Mouse (Mus musculus) limb, embryonic 15.5 days (tissue): ENCODE data around the gene Dpt. TPM values are rescaled to one million over a fixed set of nuclear protein-coding genes. Genes with fewer than 3 reads are reported as not detected.
"Not testable (repeated sequence)": the region's sequence is repeated elsewhere in the genome, so short reads cannot be mapped to it uniquely, and the experiment has no call there.

Source experiments
- ATAC-seq: fragments of 200-750 bp; cut with Nextera tagmentation; 2 replicates; pipeline ENCODE4 v1.8.0; 2017; ENCODE audit warnings: low read depth, moderate TSS enrichment; ENCODE audit not compliant: insufficient number of reproducible peaks, low FRiP score, low TSS enrichment
- H3K27ac ChIP-seq: fragments of 300-500 bp; sonication (generic); 2 replicates; pipeline ENCODE4 v1.5.1; 2015; ENCODE audit warnings: moderate library complexity, mild to moderate bottlenecking, inconsistent platforms
- H3K27me3 ChIP-seq: fragments of 300-500 bp; sonication (generic); 2 replicates; pipeline ENCODE4 v1.6.1; 2015; ENCODE audit warnings: inconsistent platforms
- H3K36me3 ChIP-seq: fragments of 300-500 bp; sonication (generic); 2 replicates; pipeline ENCODE4 v1.6.1; 2015; ENCODE audit warnings: inconsistent platforms
- H3K4me1 ChIP-seq: fragments of 300-500 bp; sonication (generic); 2 replicates; pipeline ENCODE4 v1.6.1; 2015; ENCODE audit warnings: inconsistent platforms
- H3K4me2 ChIP-seq: fragments of 300-500 bp; sonication (generic); 2 replicates; pipeline ENCODE4 v1.6.1; 2015; ENCODE audit warnings: mild to moderate bottlenecking, inconsistent platforms
- H3K4me3 ChIP-seq: fragments of 300-500 bp; sonication (generic); 2 replicates; pipeline ENCODE4 v1.5.1; 2015; ENCODE audit warnings: mild to moderate bottlenecking, inconsistent platforms
- H3K9ac ChIP-seq: fragments of 300-500 bp; sonication (generic); 2 replicates; pipeline ENCODE4 v1.6.1; 2015; ENCODE audit warnings: inconsistent platforms
- H3K9me3 ChIP-seq: fragments of 300-500 bp; sonication (generic); 2 replicates; pipeline ENCODE4 v1.6.1; 2016; ENCODE audit warnings: inconsistent platforms
- WGBS: fragments of 180-500 bp; shearing (Covaris S2); methylation state at CpG from one replicate; pipeline ENCODE4 v1.1.7; 2015; 5-methylcytosine and 5-hydroxymethylcytosine counted together
- polyA plus RNA-seq: library from polyadenylated mRNA; unstranded; fragments of >200 nt; fragmentation: Nextera tagmentation; extraction: Ambion mirVana; gene quantifications from 2 replicates; pipeline ENCODE4 v1.2.1, GENCODE M21; 2015

The Dpt gene
- polyA plus RNA-seq, 1 experiment from 2014 or later, result 78.9 TPM

DNA sequence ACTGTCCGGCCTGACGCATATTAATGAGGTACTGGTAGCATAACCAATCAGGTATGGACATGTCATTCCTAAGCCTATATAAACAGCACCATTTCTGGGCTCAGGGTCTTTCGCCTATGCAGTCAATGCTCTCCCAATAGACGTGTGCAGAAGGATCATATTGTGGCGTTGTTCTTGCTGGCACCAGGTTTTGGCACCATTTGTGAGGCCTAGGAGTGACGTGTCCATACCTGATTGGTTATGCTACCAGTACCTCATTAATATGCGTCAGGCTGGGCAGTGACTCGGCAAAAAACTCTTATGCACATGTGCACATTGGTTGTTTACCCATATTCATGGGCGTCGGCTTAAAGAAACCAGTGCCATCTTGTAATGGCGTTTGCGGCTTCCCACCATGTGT, 6.1 kb upstream of the Dpt start:
- not testable (repeated sequence) for H3K4me3 ChIP-seq, H3K4me2 ChIP-seq, H3K27me3 ChIP-seq, H3K9me3 ChIP-seq, H3K36me3 ChIP-seq, H3K27ac ChIP-seq, H3K9ac ChIP-seq, H3K4me1 ChIP-seq, ATAC-seq
- 96% methylated on average over 12 of the region's 12 CpGs for WGBS

DNA sequence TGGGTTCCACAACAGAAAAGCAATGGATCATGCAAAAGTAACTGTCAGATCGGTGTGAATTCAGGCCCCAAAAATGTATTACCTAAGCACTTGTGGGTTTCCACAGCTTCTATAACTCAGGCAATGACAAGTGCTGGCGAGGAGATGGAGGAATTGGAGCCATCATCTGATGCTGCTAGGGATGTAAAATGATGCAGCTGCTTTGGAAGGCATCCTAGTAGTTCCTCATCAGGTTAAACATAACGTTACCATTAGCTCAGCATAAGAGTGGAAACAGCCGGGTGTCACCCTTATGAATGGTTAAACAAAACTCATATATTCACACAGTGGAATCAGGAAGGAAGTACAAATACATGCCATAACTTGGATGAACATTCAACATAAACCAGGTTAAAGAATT, 3.4 kb upstream of the Dpt start:
- no peaks in the 10 kb centered on the region for H3K36me3 ChIP-seq
- H3K27me3 ChIP-seq, result no peaks in the 10 kb centered on the region
- 70% methylated on average over 4 of the region's 4 CpGs for WGBS
- no peaks in the 10 kb centered on the region for H3K9me3 ChIP-seq
- no peak overlapping the region for H3K4me2 ChIP-seq
- H3K27ac ChIP-seq, result no peak overlapping the region
- H3K4me1 ChIP-seq, result peaks cover 19% of the 10 kb centered on the region
- ATAC-seq, result no peak
- H3K4me3 ChIP-seq, result no peak overlapping the region
- H3K9ac ChIP-seq, result no peak overlapping the region

DNA sequence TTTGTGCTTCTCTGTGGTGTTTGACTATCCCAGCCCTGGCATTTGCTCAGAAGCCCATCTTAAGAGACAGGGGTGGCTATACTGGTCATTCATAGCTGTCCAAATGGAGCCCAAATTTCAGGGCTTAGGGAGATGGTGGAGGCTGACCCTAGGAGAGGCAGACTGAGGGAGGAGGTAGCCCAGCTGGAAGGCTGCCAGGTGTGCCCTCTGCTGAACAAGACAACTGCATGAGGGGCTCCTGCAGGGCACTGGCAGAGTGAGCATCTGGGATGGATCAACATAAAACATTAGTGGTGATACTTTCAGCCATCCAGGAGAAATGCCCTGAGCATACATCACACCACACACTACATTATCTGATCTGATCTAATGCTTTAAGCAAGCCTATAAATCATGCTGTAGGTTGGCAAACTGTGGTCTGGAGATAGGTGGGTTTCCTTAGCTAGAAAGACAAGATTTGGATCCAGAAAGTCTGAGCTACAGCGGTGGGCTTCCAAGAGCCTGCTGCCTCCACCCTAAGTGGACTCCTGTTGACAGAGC, 1.4 kb downstream of the Dpt start:
- Histone ChIP-seq H3K27ac (no peak overlapping the region), H3K9me3 (no peaks in the 10 kb centered on the region), H3K27me3 (no peaks in the 10 kb centered on the region), H3K9ac (no peak overlapping the region), H3K4me3 (peak overlapping the region; percentile 14; the same call in 1 of the 2 replicates), H3K4me1 (peaks cover 27% of the 10 kb centered on the region), H3K36me3 (no peaks in the 10 kb centered on the region), H3K4me2 (peak overlapping the region; percentile 22; the same call in 1 of the 2 replicates)
- 78% methylated on average over 1 of the region's 1 CpGs for WGBS
- no peak for ATAC-seq

DNA sequence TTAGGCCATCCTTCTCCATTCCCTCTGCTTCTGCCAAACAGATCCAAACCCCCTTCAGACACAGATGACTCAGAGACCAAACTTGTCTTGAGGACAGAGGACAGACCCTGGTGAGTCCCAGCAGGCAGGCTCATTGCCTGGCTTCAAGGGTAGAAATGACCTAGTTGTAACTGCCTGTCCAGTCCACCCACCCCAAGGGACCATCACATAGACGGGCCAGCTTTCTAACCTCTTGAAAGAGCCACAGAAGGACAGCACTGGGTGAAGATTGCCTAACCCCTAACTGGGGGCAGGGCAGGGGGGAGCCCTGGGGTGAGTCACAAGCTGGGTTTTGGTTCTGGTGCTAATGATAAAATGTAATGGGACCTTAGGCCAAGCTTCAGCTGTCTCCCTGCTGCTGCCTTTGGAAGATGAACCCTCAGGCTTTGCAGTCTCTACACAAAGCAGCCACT, 2.1 kb downstream of the Dpt start:
- no peak for ATAC-seq

GRCm38 (mm10) chr1:164799161-164799560, 2.7 kb downstream of the Dpt start:
- Histone ChIP-seq H3K4me2 (no peak overlapping the region), H3K4me3 (no peak overlapping the region), H3K4me1 (peaks cover 27% of the 10 kb centered on the region), H3K27ac (no peak overlapping the region), H3K9me3 (no peaks in the 10 kb centered on the region), H3K9ac (no peak overlapping the region), H3K36me3 (no peaks in the 10 kb centered on the region), H3K27me3 (no peaks in the 10 kb centered on the region)
- 48% methylated on average over 3 of the region's 3 CpGs for WGBS
- no peak for ATAC-seq

More for the DNA sequence above, 2.1 kb downstream of the Dpt start:
- no peaks in the 10 kb centered on the region for H3K9me3 ChIP-seq
- no peak overlapping the region for H3K4me2 ChIP-seq
- no peaks in the 10 kb centered on the region for H3K27me3 ChIP-seq
- no peak overlapping the region for H3K9ac ChIP-seq
- H3K4me1 ChIP-seq, result peaks cover 27% of the 10 kb centered on the region
- no peak overlapping the region for H3K27ac ChIP-seq
- WGBS, result 69% methylated on average over 1 of the region's 1 CpGs
- H3K36me3 ChIP-seq, result no peaks in the 10 kb centered on the region
- H3K4me3 ChIP-seq, result no peak overlapping the region

DNA sequence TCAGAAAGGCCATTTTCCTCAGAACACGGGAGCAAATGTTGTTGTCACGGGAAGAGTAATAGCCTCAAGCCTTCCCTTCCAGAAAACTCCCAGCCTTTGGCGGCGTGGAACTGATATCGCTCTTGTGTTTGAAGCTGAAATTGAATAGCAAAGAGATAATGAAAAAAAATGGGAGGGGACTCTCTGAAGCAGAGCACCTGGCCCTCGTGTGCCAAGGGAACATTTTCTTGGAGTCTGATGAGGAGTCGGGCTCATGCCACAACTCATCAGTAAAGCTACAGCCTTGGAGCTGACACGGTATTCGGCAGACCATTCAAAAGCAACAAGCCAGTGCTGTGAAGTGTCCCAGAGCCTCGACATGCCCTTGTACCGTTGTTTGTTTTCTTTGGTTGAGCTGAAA, 7.8 kb downstream of the Dpt start:
- WGBS, result 77% methylated on average over 11 of the region's 11 CpGs
- Histone ChIP-seq H3K4me1 (no peaks in the 10 kb centered on the region), H3K9me3 (no peaks in the 10 kb centered on the region), H3K4me3 (no peak overlapping the region), H3K27ac (no peak overlapping the region), H3K4me2 (no peak overlapping the region), H3K36me3 (no peaks in the 10 kb centered on the region), H3K27me3 (no peaks in the 10 kb centered on the region), H3K9ac (no peak overlapping the region)
- no peak for ATAC-seq

GRCm38 (mm10) chr1:164804751-164805435, 8.4 kb downstream of the Dpt start:
- Histone ChIP-seq H3K9ac (no peak overlapping the region), H3K27ac (no peak overlapping the region), H3K4me3 (no peak overlapping the region), H3K27me3 (no peaks in the 10 kb centered on the region), H3K9me3 (no peaks in the 10 kb centered on the region), H3K36me3 (no peaks in the 10 kb centered on the region), H3K4me1 (no peaks in the 10 kb centered on the region), H3K4me2 (no peak overlapping the region)
- WGBS, result 74% methylated on average over 10 of the region's 10 CpGs
- no peak for ATAC-seq

- H3K27ac ChIP-seq, result no peak overlapping the region
- ATAC-seq, result no peak
Measured at GRCm38 (mm10) chr1:164809371-164809770, 12.9 kb downstream of the Dpt start.

GRCm38 (mm10) chr1:164811296-164811695, 14.9 kb downstream of the Dpt start:
- Histone ChIP-seq H3K4me2 (no peak overlapping the region), H3K4me3 (no peak overlapping the region), H3K27ac (no peak overlapping the region), H3K9me3 (no peaks in the 10 kb centered on the region), H3K9ac (no peak overlapping the region), H3K36me3 (no peaks in the 10 kb centered on the region), H3K4me1 (no peaks in the 10 kb centered on the region), H3K27me3 (no peaks in the 10 kb centered on the region)
- WGBS, result 96% methylated on average over 3 of the region's 3 CpGs
- no peak for ATAC-seq

More at GRCm38 (mm10) chr1:164809371-164809770, 12.9 kb downstream of the Dpt start:
- Histone ChIP-seq H3K4me1 (no peaks in the 10 kb centered on the region), H3K27me3 (no peaks in the 10 kb centered on the region), H3K4me2 (no peak overlapping the region), H3K9ac (no peak overlapping the region), H3K9me3 (no peaks in the 10 kb centered on the region), H3K36me3 (no peaks in the 10 kb centered on the region), H3K4me3 (no peak overlapping the region)
- 69% methylated on average over 2 of the region's 2 CpGs for WGBS

- ATAC-seq, result no peak
- 63% methylated on average over 2 of the region's 2 CpGs for WGBS
- Histone ChIP-seq H3K4me3 (no peak overlapping the region), H3K36me3 (no peaks in the 10 kb centered on the region), H3K27ac (no peak overlapping the region), H3K4me2 (no peak overlapping the region), H3K9ac (no peak overlapping the region), H3K4me1 (no peaks in the 10 kb centered on the region), H3K27me3 (no peaks in the 10 kb centered on the region), H3K9me3 (no peaks in the 10 kb centered on the region)
Measured at GRCm38 (mm10) chr1:164814243-164814642, 17.8 kb downstream of the Dpt start.

- ATAC-seq, result no peak
- H3K4me1 ChIP-seq, result no peaks in the 10 kb centered on the region
- no peaks in the 10 kb centered on the region for H3K9me3 ChIP-seq
- no peak overlapping the region for H3K4me2 ChIP-seq
- H3K9ac ChIP-seq, result no peak overlapping the region
- H3K27ac ChIP-seq, result no peak overlapping the region
- WGBS, result 56% methylated on average over 5 of the region's 5 CpGs
- no peaks in the 10 kb centered on the region for H3K36me3 ChIP-seq
- H3K4me3 ChIP-seq, result no peak overlapping the region
- H3K27me3 ChIP-seq, result no peaks in the 10 kb centered on the region
Measured at GRCm38 (mm10) chr1:164815330-164815729, 18.9 kb downstream of the Dpt start.

GRCm38 (mm10) chr1:164817331-164817730, 20.9 kb downstream of the Dpt start:
- no peak overlapping the region for H3K4me3 ChIP-seq
- H3K36me3 ChIP-seq, result no peaks in the 10 kb centered on the region
- no peaks in the 10 kb centered on the region for H3K9me3 ChIP-seq
- H3K4me2 ChIP-seq, result no peak overlapping the region
- no peaks in the 10 kb centered on the region for H3K27me3 ChIP-seq
- H3K4me1 ChIP-seq, result no peaks in the 10 kb centered on the region
- H3K27ac ChIP-seq, result no peak overlapping the region
- WGBS, result 85% methylated on average over 3 of the region's 3 CpGs
- no peak for ATAC-seq
- H3K9ac ChIP-seq, result no peak overlapping the region
